In the genomic region with DNA sequence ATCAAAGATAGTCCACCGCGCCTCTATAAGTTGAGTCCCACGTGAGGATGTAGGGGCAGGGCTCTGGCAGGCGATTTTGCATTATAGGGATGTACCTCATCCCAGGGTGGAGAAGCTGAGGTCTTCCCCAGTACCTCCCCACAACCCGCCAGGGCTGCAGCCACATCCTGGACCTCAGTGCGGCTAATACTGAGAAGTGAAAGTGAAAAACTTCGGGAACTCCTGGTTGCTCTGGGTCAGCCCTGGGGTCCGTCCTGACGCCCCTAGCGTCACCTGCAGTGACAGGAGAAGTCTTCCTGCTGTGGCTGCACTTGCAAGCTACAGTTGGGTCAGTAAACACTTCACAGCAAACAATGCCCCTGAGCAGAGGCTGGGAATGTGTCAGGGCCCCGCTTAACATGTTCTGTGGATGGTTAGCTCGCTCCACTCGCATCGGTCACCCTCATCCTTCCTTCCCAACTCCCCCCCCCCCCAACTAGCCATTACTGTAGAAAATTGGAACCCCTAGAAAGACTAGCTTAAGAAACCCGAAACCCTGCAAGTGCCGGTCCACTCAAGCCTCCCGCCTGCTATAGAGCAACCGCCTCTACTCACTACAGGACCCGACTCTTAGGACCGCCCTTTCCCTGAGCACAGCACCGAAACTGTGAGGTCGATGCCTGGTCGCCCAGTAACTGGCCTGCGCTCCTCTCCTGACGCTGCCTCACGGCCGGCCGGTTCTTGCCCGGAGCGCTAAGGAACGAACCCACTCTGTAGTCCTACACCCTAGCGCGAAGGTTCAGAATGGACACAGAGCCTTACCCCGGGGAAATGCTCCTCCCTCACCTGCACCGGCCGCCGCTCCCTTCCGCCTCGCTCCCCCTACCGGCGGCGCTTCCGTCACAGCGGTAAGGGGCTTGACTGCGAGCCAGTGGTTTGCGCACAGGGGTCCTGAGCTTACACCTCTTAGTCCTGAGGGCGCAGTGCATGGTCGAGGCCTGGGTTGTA, we compare ENCODE assay signal across 8 mouse cellular contexts. TPM values are rescaled to one million over a fixed set of nuclear protein-coding genes. Genes with fewer than 3 reads are reported as not detected.
DNase-seq lines count a peak whose midpoint lies in the region; ATAC-seq and TF ChIP-seq lines count a peak whose summit lies in the region.

A gene (minus strand): TSS at position 868 of the 987 bp plus-strand sequence.

- ATAC-seq in hindbrain, embryonic 16.5 days: no peak
- ATAC-seq in megakaryocyte progenitor cell, adult 5-6 weeks (replicated peaks; ENCODE audit: poor library complexity): peak; percentile 45

- DNase-seq in left cerebral cortex, adult 2 months (ENCODE audit: extremely low spot score in 1 of 2, low spot score in 2 of 2): no peak
- no peak for DNase-seq in left cerebral cortex, adult 8-10 months (ENCODE audit: low spot score in 2 of 2)
- DNase-seq in brain, adult 2 months (ENCODE audit: low read depth, low spot score): peak; percentile 7
- peak; percentile 70 for DNase-seq in thymus, postnatal 0 days (ENCODE audit: low spot score)
- DNase-seq in frontal cortex, adult 2 months (ENCODE audit: extremely low spot score in 1 of 2, low spot score in 1 of 2): no peak
- DNase-seq in left cerebral cortex, postnatal 36 days (ENCODE audit: low spot score in 2 of 2): no peak

- 3% methylated on average over 48 of the region's 48 CpGs for WGBS in hindbrain, embryonic 16.5 days

- H3K27ac ChIP-seq in left cerebral cortex, adult 2 months: no peak within 1 kb of the TSS
- no peak within 1 kb of the TSS for H3K27ac ChIP-seq in hindbrain, embryonic 16.5 days (ENCODE audit: low read depth, low read length)

- H3K4me1 ChIP-seq in hindbrain, embryonic 16.5 days (ENCODE audit: control insufficient read depth, insufficient read depth, low read depth, low read length): peaks cover 26% of the 10 kb centered on the region

- H3K27me3 ChIP-seq in hindbrain, embryonic 16.5 days (replicated peaks; ENCODE audit: control insufficient read depth, insufficient read depth, low read length): peaks cover 68% of the 10 kb centered on the region

- H3K9ac ChIP-seq in hindbrain, embryonic 16.5 days (ENCODE audit: low read depth, low read length): no peak within 1 kb of the TSS

- TF ChIP-seq CTCF in left cerebral cortex, adult 2 months (IDR thresholded peaks at IDR 0.05): peak; percentile 36

- H3K9me3 ChIP-seq in hindbrain, embryonic 16.5 days (ENCODE audit: control insufficient read depth, low read length): no peaks in the 10 kb centered on the region

- intact Hi-C loops in left cerebral cortex, adult 2 months (cut with DNase I): no loop called here
- intact Hi-C loops in left cerebral cortex, postnatal 36 days (cut with DNase I): no loop called here

- no peaks in the 10 kb centered on the region for H3K36me3 ChIP-seq in hindbrain, embryonic 16.5 days (ENCODE audit: control insufficient read depth, insufficient read depth, low read length)

- peak within 1 kb of the TSS; percentile 42 for H3K4me2 ChIP-seq in hindbrain, embryonic 16.5 days (ENCODE audit: low read length)

- peak within 1 kb of the TSS; percentile 29; the same call in 1 of the 2 replicates for H3K4me3 ChIP-seq in left cerebral cortex, adult 2 months
- H3K4me3 ChIP-seq in hindbrain, embryonic 16.5 days (ENCODE audit: low read length): peak within 1 kb of the TSS; percentile 30

RNA-seq across cellular contexts. Expression of the gene that starts here (rescaled TPM):
- 1 to 10 TPM; 1.1 to 2.0 TPM for total RNA-seq in left cerebral cortex, adult 2 months (2021)
- 1 to 10 TPM; 1.0 to 2.1 (median 1.6) TPM for total RNA-seq in left cerebral cortex, adult 8-10 months (2022)
- polyA plus RNA-seq in hindbrain, embryonic 16.5 days (2015; fragmentation: Nextera tagmentation; extraction: Ambion mirVana): 0.89 and 0.90 TPM in 2 replicates
- total RNA-seq in megakaryocyte progenitor cell, adult 5-6 weeks (2015): not detected in 2 replicates
- total RNA-seq in megakaryocyte progenitor cell, adult 5-6 weeks (2017): not detected in 2 replicates
- 0.24 and 0.25 TPM in 2 replicates for polyA plus RNA-seq in thymus, postnatal 0 days (2015; fragmentation: Nextera tagmentation; extraction: Ambion mirVana)
- 2.8 and 2.9 TPM in 2 replicates for polyA plus RNA-seq in frontal cortex, adult 2 months (2012; rRNA removed)
- 1 to 10 TPM in 1 of 2 experiments, under 1 TPM in 1; 0.94 to 1.4 TPM for total RNA-seq in left cerebral cortex, postnatal 36 days (2021)

Comparison
In these comparisons a context has a peak if more than half of its experiments do, and no peak if none do; other contexts are left out.
1. Peak in ATAC-seq in megakaryocyte progenitor cell, adult 5-6 weeks; RNA of the gene not detected or under 1 TPM.
2. Peak in DNase-seq in thymus, postnatal 0 days; RNA of the gene not detected or under 1 TPM.